Mouse (Mus musculus) G1E (cell line): ENCODE results near the gene Mrpl43. TPM values are rescaled to one million over a fixed set of nuclear protein-coding genes. Genes with fewer than 3 reads are reported as not detected.

Source experiments
- ATAC-seq: 2 replicates; pipeline ENCODE4 v1.8.0; 2016; ENCODE audit warnings: mild to moderate bottlenecking; ENCODE audit not compliant: insufficient number of reproducible peaks, poor library complexity, low FRiP score, severe bottlenecking; ENCODE audit errors: extremely low read depth
- DNase-seq: peaks from one replicate; pipeline ENCODE4 v3.0.0; 2012; ENCODE audit warnings: low spot score
- H3K27me3 ChIP-seq: 2 replicates; pipeline ENCODE4 v1.6.1; 2012; ENCODE audit warnings: mild to moderate bottlenecking, low read length, inconsistent platforms; ENCODE audit not compliant: insufficient read depth
- H3K36me3 ChIP-seq: replicated peaks from 2 replicates; pipeline ENCODE3; 2012; ENCODE audit warnings: mild to moderate bottlenecking, inconsistent platforms
- H3K4me1 ChIP-seq: 2 replicates; pipeline ENCODE4 v1.6.1; 2012; ENCODE audit warnings: low read depth, low read length, inconsistent platforms, mixed read lengths; ENCODE audit not compliant: insufficient read depth
- H3K4me3 ChIP-seq: 2 replicates; pipeline ENCODE4 v1.5.1; 2012; ENCODE audit warnings: low read depth, mild to moderate bottlenecking, inconsistent platforms, low read length, moderate library complexity, mixed read lengths
- H3K9me3 ChIP-seq: replicated peaks from 2 replicates; pipeline ENCODE4 v1.6.1; 2012; ENCODE audit warnings: inconsistent platforms
- CTCF ChIP-seq: IDR thresholded peaks from 2 replicates; pipeline ENCODE4 v1.5.1; 2012; ENCODE audit warnings: low read depth, low read length, inconsistent platforms, mixed read lengths
- GATA1 ChIP-seq: IDR thresholded peaks from 2 replicates; pipeline ENCODE4 v1.6.1; 2012; ENCODE audit warnings: borderline replicate concordance, low read length, inconsistent platforms, mixed read lengths
- GATA2 ChIP-seq: IDR thresholded peaks from 2 replicates; pipeline ENCODE4 v1.6.1; 2012; ENCODE audit warnings: low read depth, low read length, inconsistent platforms, borderline replicate concordance
- POLR2AphosphoS5 ChIP-seq: IDR thresholded peaks from 2 replicates; pipeline ENCODE4 v1.6.1; 2012; ENCODE audit warnings: low read depth, low read length, inconsistent platforms; ENCODE audit not compliant: insufficient replicate concordance
- TAL1 ChIP-seq: conservative IDR thresholded peaks from 2 replicates; pipeline ENCODE4 v1.6.1; 2012; ENCODE audit warnings: low read depth, low read length, inconsistent platforms, mixed read lengths
- polyA plus RNA-seq: library from polyadenylated mRNA; stranded (reverse); fragments of >175 nt; gene quantifications from 2 replicates; pipeline ENCODE4 v1.2.3, GENCODE M21; 2012
- total RNA-seq, 2 experiments: library from RNA; stranded (forward) in 1 of 2; stranded (reverse) in 1 of 2; fragments of 200-1000 nt in 1 of 2; fragments of >200 nt in 1 of 2; fragmentation: Nextera tagmentation in 1 of 2; gene quantifications; 2 replicates each; pipeline ENCODE4 v1.2.3; 2014 to 2017

The Mrpl43 gene
- total and polyA plus RNA-seq, 3 experiments: 39.7 to 94.7 (median 41.8) TPM

- peak overlapping the region; percentile 73 for H3K4me3 ChIP-seq
- peaks cover 42% of the 10 kb centered on the region for H3K36me3 ChIP-seq
- DNase-seq (peak; percentile 54), ATAC-seq (peak; percentile 55)
- peaks cover 33% of the 10 kb centered on the region for H3K4me1 ChIP-seq
- H3K9me3 ChIP-seq: no peaks in the 10 kb centered on the region
- 0 out of 2 replicates have a peak, but pooled peaks have one; percentile 30 for TF ChIP-seq TAL1
- TF ChIP-seq POLR2AphosphoS5: no peak
- peaks cover 33% of the 10 kb centered on the region for H3K27me3 ChIP-seq
These were observed 41.8 kb upstream of the Mrpl43 start for GRCm38 (mm10) chr19:45047935-45048643.

- peaks cover 36% of the 10 kb centered on the region for H3K36me3 ChIP-seq
- peak within 1 kb of the TSS; percentile 73 for H3K4me3 ChIP-seq
- ATAC-seq (peak; percentile 73), DNase-seq (peak; percentile 97)
- H3K9me3 ChIP-seq: no peaks in the 10 kb centered on the region
- no peak for TF ChIP-seq GATA2
- no peak for TF ChIP-seq TAL1
- TF ChIP-seq GATA1: no peak
- TF ChIP-seq POLR2AphosphoS5: no peak
- TF ChIP-seq CTCF: peak; percentile 46; the same call in 1 of the 2 replicates
- H3K4me1 ChIP-seq: peaks cover 33% of the 10 kb centered on the region
- H3K27me3 ChIP-seq: peaks cover 34% of the 10 kb centered on the region
These were observed 41.2 kb upstream of the Mrpl43 start, which contains the start of gene Sfxn3 for GRCm38 (mm10) chr19:45047417-45047934. Gene Sfxn3, plus strand, starts transcription at chr19:45047503.

- Histone ChIP-seq H3K36me3 (peaks cover 28% of the 10 kb centered on the region), H3K27me3 (peaks cover 37% of the 10 kb centered on the region), H3K9me3 (no peaks in the 10 kb centered on the region), H3K4me1 (peaks cover 33% of the 10 kb centered on the region), H3K4me3 (peak overlapping the region; percentile 73; the same call in 1 of the 2 replicates)
- ATAC-seq (no peak), DNase-seq (no peak)
- no peak for TF ChIP-seq POLR2AphosphoS5
- TF ChIP-seq TAL1: no peak
- TF ChIP-seq GATA2: no peak
- TF ChIP-seq GATA1: no peak
- no peak for TF ChIP-seq CTCF
These were observed 40.5 kb upstream of the Mrpl43 start for GRCm38 (mm10) chr19:45046523-45047321.

GRCm38 (mm10) chr19:45045651-45046050, 39.4 kb upstream of the Mrpl43 start, which contains the start of gene Pdzd7:
Gene Pdzd7, minus strand, starts transcription at chr19:45045717.
- Histone ChIP-seq H3K27me3 (peaks cover 46% of the 10 kb centered on the region), H3K9me3 (no peaks in the 10 kb centered on the region), H3K36me3 (peaks cover 19% of the 10 kb centered on the region), H3K4me3 (no peak within 1 kb of the TSS), H3K4me1 (peaks cover 33% of the 10 kb centered on the region)
- ATAC-seq (no peak), DNase-seq (no peak)
- TF ChIP-seq CTCF: no peak
- TF ChIP-seq TAL1: no peak
- no peak for TF ChIP-seq GATA2
- TF ChIP-seq GATA1: no peak
- TF ChIP-seq POLR2AphosphoS5: no peak

GRCm38 (mm10) chr19:45045236-45045635, 39.0 kb upstream of the Mrpl43 start:
- peaks cover 33% of the 10 kb centered on the region for H3K4me1 ChIP-seq
- ATAC-seq (no peak), DNase-seq (no peak)
- H3K27me3 ChIP-seq: peaks cover 50% of the 10 kb centered on the region
- TF ChIP-seq GATA2: no peak
- TF ChIP-seq GATA1: no peak
- TF ChIP-seq TAL1: no peak
- TF ChIP-seq POLR2AphosphoS5: no peak
- no peak for TF ChIP-seq CTCF
- H3K4me3 ChIP-seq: no peak overlapping the region
- H3K36me3 ChIP-seq: peaks cover 15% of the 10 kb centered on the region
- no peaks in the 10 kb centered on the region for H3K9me3 ChIP-seq
